Mouse (Mus musculus): ENCODE data around the gene Tac2.

DNA sequence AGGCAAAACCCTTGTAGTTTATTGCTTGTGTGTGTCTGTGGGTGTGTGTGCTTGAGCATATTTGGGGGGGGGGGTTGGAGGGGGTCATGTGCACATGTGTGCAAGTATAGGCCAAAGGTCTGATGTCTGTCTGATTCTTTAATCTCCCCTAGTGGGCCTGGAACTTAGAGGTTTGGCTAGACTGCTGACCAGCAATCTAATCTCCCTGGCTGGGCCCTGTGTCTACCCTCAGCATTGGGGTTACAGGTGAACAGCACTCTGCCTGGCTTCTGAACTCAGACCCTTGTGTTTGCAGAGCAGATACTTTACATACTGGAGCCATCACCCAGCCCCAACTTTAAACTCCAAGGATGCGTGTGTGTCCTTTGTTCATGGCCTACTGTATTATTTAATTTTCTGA is 45.1 kb upstream of the Tac2 start:
- TF ChIP-seq CTCF (IDR thresholded peaks at IDR 0.05; ENCODE audit: low read depth) (no peak), EP300 (IDR thresholded peaks at IDR 0.05; ENCODE audit: low read depth) (no peak)
